Mouse (Mus musculus) midbrain, postnatal 0 days (tissue): ENCODE data around the gene Il13. TPM values are rescaled to one million over a fixed set of nuclear protein-coding genes. Genes with fewer than 3 reads are reported as not detected.

Source experiments
- ATAC-seq: fragments of 200-750 bp; cut with Nextera tagmentation; 2 replicates; pipeline ENCODE4 v1.8.0; 2017; ENCODE audit warnings: moderate number of reproducible peaks, mild to moderate bottlenecking, moderate TSS enrichment, moderate library complexity; ENCODE audit not compliant: low FRiP score
- DNase-seq: peaks from one replicate; pipeline ENCODE4 v3.0.0-alpha.2; 2015; ENCODE audit warnings: low spot score
- H3K27ac ChIP-seq: fragments of 300-500 bp; sonication (generic); 2 replicates; pipeline ENCODE4 v1.5.1; 2014; ENCODE audit warnings: low read depth, mild to moderate bottlenecking, low read length, mixed read lengths
- H3K27me3 ChIP-seq: fragments of 300-500 bp; sonication (generic); 2 replicates; pipeline ENCODE4 v1.6.1; 2014; ENCODE audit warnings: low read length, control low read depth, mixed read lengths; ENCODE audit not compliant: insufficient read depth
- H3K36me3 ChIP-seq: fragments of 300-500 bp; sonication (generic); 2 replicates; pipeline ENCODE4 v1.6.1; 2014; ENCODE audit warnings: low read length, control low read depth, mixed read lengths; ENCODE audit not compliant: insufficient read depth
- H3K4me1 ChIP-seq: fragments of 300-500 bp; sonication (generic); 2 replicates; pipeline ENCODE4 v1.6.1; 2014; ENCODE audit warnings: mild to moderate bottlenecking, control low read depth, antibody characterized with exemption, low read length, mixed read lengths; ENCODE audit not compliant: insufficient read depth
- H3K4me2 ChIP-seq: fragments of 300-500 bp; sonication (generic); 2 replicates; pipeline ENCODE4 v1.6.1; 2014; ENCODE audit warnings: low read depth, mild to moderate bottlenecking, low read length, mixed read lengths; ENCODE audit not compliant: poor library complexity, severe bottlenecking
- H3K4me3 ChIP-seq: fragments of 300-500 bp; sonication (generic); 2 replicates; pipeline ENCODE4 v1.5.1; 2014; ENCODE audit warnings: low read depth, mild to moderate bottlenecking, low read length, moderate library complexity
- H3K9ac ChIP-seq: fragments of 300-500 bp; sonication (generic); replicated peaks from 2 replicates; pipeline ENCODE4 v1.6.1; 2014; ENCODE audit warnings: mild to moderate bottlenecking, low read length, moderate library complexity, mixed read lengths; ENCODE audit not compliant: poor library complexity, severe bottlenecking
- H3K9me3 ChIP-seq: fragments of 300-500 bp; sonication (generic); 2 replicates; pipeline ENCODE4 v1.6.1; 2016; ENCODE audit warnings: low read length, control low read depth
- CTCF ChIP-seq: IDR thresholded peaks from 2 replicates; pipeline ENCODE4 v1.5.1; 2016; ENCODE audit warnings: antibody characterized with exemption, mild to moderate bottlenecking
- WGBS: fragments of 180-500 bp; shearing (Covaris S2); extraction: QIAGEN DNeasy Blood & Tissue Kit; methylation state at CpG from one replicate; pipeline ENCODE4 v1.1.7; 2014; 5-methylcytosine and 5-hydroxymethylcytosine counted together
- polyA plus RNA-seq: library from polyadenylated mRNA; unstranded; fragments of >200 nt; fragmentation: Nextera tagmentation; extraction: Ambion mirVana; gene quantifications from 2 replicates; pipeline ENCODE4 v1.2.1, GENCODE M21; 2015
- total RNA-seq: library from RNA; depleted of rRNA; stranded (reverse); fragments of >200 nt; gene quantifications from 2 replicates; pipeline ENCODE4 v1.2.3, GENCODE M21; 2014; rRNA removed

Gene Il13
- total and polyA plus RNA-seq, 2 experiments from 2014 or later: not detected

- no peak overlapping the region for H3K4me3 ChIP-seq
- 48% methylated on average over 3 of the region's 3 CpGs for WGBS
- no peaks in the 10 kb centered on the region for H3K4me1 ChIP-seq
- no peak overlapping the region for H3K4me2 ChIP-seq
- peaks cover 54% of the 10 kb centered on the region for H3K36me3 ChIP-seq
- H3K9ac ChIP-seq: no peak overlapping the region
- no peaks in the 10 kb centered on the region for H3K27me3 ChIP-seq
- DNase-seq: peak; percentile 70
- ATAC-seq: no peak
- H3K9me3 ChIP-seq: no peaks in the 10 kb centered on the region
- peak; percentile 84 for TF ChIP-seq CTCF
- H3K27ac ChIP-seq: no peak overlapping the region
These were observed 49.7 kb downstream of the Il13 start for GRCm38 (mm10) chr11:53584849-53585248.

GRCm38 (mm10) chr11:53583151-53583550 lies 51.4 kb downstream of the Il13 start:
- no peak overlapping the region for H3K9ac ChIP-seq
- TF ChIP-seq CTCF: peak; percentile 53
- H3K4me2 ChIP-seq: no peak overlapping the region
- H3K4me1 ChIP-seq: no peaks in the 10 kb centered on the region
- no peaks in the 10 kb centered on the region for H3K27me3 ChIP-seq
- H3K36me3 ChIP-seq: peaks cover 50% of the 10 kb centered on the region
- 65% methylated on average over 10 of the region's 10 CpGs for WGBS
- DNase-seq (no peak), ATAC-seq (no peak)
- no peak overlapping the region for H3K4me3 ChIP-seq
- no peak overlapping the region for H3K27ac ChIP-seq
- H3K9me3 ChIP-seq: no peaks in the 10 kb centered on the region

Other genes with a start within 250 kb of the Il13 start
- not detected in 2 replicates for gene Leap2, start 211.5 kb downstream of the Il13 start, total RNA-seq
- not detected in 2 replicates for gene Leap2, start 211.5 kb downstream of the Il13 start, polyA plus RNA-seq
- gene Uqcrq, start 203.9 kb downstream of the Il13 start, total RNA-seq: 19.6 and 23.8 TPM in 2 replicates
- gene Uqcrq, start 203.9 kb downstream of the Il13 start, polyA plus RNA-seq: 860 and 944 TPM in 2 replicates
- 0.05 and 5.5 TPM in 2 replicates for gene Gdf9, start 203.7 kb downstream of the Il13 start, total RNA-seq
- gene Gdf9, start 203.7 kb downstream of the Il13 start, polyA plus RNA-seq: 1.1 and 2.3 TPM in 2 replicates
- not detected in 2 replicates for gene Gm10447, start 177.6 kb downstream of the Il13 start, total RNA-seq
- 0.11 TPM in 2 replicates for gene Gm10447, start 177.6 kb downstream of the Il13 start, polyA plus RNA-seq
- 5.4 and 10.9 TPM in 2 replicates for gene Shroom1, start 177.5 kb downstream of the Il13 start, total RNA-seq
- 3.4 and 4.1 TPM in 2 replicates for gene Shroom1, start 177.5 kb downstream of the Il13 start, polyA plus RNA-seq
- not detected in 2 replicates for gene Gm9837, start 164.2 kb downstream of the Il13 start, total RNA-seq
- gene Gm9837, start 164.2 kb downstream of the Il13 start, polyA plus RNA-seq: not detected in 2 replicates
- not detected in 2 replicates for gene Gm9945, start 154.5 kb downstream of the Il13 start, total RNA-seq
- gene Gm9945, start 154.5 kb downstream of the Il13 start, polyA plus RNA-seq: 0.33 and 0.43 TPM in 2 replicates
- 6.6 and 7.3 TPM in 2 replicates for gene Sowaha, start 154.4 kb downstream of the Il13 start, total RNA-seq
- 3.5 and 4.0 TPM in 2 replicates for gene Sowaha, start 154.4 kb downstream of the Il13 start, polyA plus RNA-seq
- 44.8 and 54.6 TPM in 2 replicates for gene Sept8, start 115.4 kb downstream of the Il13 start, total RNA-seq
- 18.7 and 19.7 TPM in 2 replicates for gene Sept8, start 115.4 kb downstream of the Il13 start, polyA plus RNA-seq
- 114 and 117 TPM in 2 replicates for gene Kif3a, start 67.3 kb downstream of the Il13 start, total RNA-seq
- gene Kif3a, start 67.3 kb downstream of the Il13 start, polyA plus RNA-seq: 335 and 386 TPM in 2 replicates
- not detected in 2 replicates for gene Il4, start 16.0 kb downstream of the Il13 start, total RNA-seq
- 3.9 and 4.9 TPM in 2 replicates for gene Il4, start 16.0 kb downstream of the Il13 start, polyA plus RNA-seq
- gene Rad50, start 72.6 kb upstream of the Il13 start, total RNA-seq: 5.2 and 5.8 TPM in 2 replicates
- gene Rad50, start 72.6 kb upstream of the Il13 start, polyA plus RNA-seq: 8.9 and 10.0 TPM in 2 replicates
- not detected in 2 replicates for gene Il5, start 86.1 kb upstream of the Il13 start, total RNA-seq
- 0.15 and 0.30 TPM in 2 replicates for gene Il5, start 86.1 kb upstream of the Il13 start, polyA plus RNA-seq
- 0.93 and 3.2 TPM in 2 replicates for gene Irf1, start 135.3 kb upstream of the Il13 start, total RNA-seq
- 3.2 and 4.0 TPM in 2 replicates for gene Irf1, start 135.3 kb upstream of the Il13 start, polyA plus RNA-seq
- gene Gm17334, start 138.5 kb upstream of the Il13 start, total RNA-seq: 0.57 TPM in 1 of 2 replicates, not detected in the other
- gene Gm17334, start 138.5 kb upstream of the Il13 start, polyA plus RNA-seq: not detected in 2 replicates
- gene Gm12216, start 224.6 kb upstream of the Il13 start, total RNA-seq: not detected in 2 replicates
- gene Gm12216, start 224.6 kb upstream of the Il13 start, polyA plus RNA-seq: 0.65 and 0.85 TPM in 2 replicates